Mouse (Mus musculus) WW6 (cell line): ENCODE results near the gene Ust.

Source experiments
- DNase-seq: peaks from one replicate; pipeline ENCODE4 v3.0.0-alpha.2; 2013; ENCODE audit warnings: low read depth, low spot score

Ust gene

GRCm38 (mm10) chr10:8504832-8505231, 13.8 kb downstream of the Ust start:
- no peak for DNase-seq

DNA sequence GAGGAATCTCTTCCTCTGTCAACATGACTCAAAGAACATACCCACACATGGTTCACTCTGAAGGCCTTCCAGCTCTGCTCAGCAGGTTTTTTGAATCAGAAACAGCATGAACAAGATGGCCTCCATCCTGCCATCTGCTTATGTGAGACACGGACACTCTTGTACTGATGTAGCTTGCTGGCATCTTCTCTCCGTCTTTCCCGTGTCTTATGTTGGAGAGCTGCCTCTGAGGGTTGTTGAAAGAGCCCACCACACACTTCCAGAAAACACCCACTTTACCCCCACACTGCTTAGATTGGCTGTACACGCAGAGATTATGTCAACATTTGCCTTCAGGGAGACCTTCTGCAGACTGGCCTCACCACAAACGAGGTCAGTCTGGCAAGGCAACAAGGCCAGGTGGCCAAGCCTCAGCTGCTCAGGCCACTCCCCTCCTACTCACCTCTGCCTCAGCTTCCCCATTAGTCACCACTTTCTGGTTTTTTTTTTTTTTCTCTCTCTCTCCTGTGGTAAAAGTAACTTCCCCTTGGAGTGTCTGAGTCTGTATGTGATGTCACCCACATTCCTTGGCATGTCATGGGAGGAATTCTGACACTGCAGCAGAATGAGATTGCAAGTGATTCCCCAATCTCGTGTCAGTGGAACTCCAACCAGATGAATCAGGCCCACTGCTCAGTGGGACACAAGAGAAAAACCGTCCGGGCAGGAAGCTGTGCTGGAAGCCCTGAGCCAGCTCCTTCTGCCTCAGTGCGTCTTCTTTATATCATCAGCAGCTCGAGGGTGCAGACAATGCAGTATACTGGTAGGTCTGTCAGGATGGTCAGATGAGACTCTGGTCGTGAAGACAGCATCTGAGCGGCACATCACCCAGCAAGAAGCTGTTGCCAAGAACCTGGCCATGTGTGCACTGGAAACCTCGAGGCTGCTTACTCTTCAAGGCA, 19.4 kb downstream of the Ust start:
- DNase-seq: no peak

GRCm38 (mm10) chr10:8495543-8496141, 23.0 kb downstream of the Ust start:
- no peak for DNase-seq

GRCm38 (mm10) chr10:8491909-8492591, 26.6 kb downstream of the Ust start:
- DNase-seq: no peak

DNA sequence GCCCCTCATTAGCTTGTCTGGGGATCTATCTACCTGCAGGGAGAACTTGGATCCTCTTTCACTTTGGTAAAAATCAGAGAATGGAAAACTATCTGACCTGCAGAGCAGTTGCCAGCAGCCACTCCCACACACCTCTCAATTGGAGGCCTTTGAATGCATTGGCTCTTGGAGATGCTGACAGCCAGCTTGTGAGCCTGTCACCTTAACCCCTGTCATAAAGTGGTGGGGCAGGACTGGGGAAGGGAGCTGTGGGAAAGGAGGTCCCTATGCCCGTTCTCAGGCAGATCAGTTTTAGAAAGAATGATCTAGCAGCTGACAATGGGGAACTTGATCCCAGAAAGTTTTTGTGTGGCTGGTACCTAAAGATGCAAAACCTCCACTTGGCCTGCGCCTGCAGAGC, 31.2 kb downstream of the Ust start:
- DNase-seq: no peak

DNA sequence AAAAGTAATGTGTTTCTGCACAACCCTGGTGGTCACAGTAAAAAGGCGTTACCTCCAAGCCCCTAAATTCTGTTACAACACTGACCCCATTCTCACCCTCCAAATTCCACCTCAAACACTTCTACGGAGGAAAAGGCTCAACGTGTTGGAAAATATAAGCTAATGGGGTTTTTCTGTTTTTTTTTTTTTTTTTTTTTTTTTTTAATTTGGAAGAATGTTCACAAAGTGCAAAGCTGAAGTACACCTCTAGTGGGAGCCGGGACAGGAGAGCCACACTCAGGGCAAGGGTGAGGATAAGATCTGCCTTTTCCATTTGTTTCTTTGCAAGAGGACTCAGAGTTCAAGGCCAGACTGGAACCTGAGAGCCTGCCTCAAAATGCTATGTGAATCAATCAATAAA, 34.1 kb downstream of the Ust start:
- no peak for DNase-seq

DNA sequence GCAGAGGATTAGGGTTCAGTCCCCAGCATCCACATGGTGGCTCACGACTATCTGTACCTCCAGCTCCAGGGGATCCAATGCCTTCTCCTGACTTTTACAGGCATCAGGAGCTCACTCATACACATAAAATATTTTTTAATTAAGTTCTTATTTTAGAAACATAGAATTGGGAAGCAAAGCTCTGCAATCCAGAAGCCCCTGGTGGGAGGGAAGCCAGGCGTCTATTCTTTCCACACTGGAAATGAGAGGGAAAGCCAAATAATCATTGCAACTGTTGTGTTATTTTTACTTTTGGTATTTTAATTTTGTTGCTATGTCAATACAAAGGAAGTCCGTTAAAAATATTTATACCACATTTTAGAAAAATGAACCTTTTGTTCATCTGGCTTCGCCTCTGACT, 35.8 kb downstream of the Ust start:
- no peak for DNase-seq

- DNase-seq: no peak
These were observed 38.8 kb downstream of the Ust start for GRCm38 (mm10) chr10:8479779-8480178.

- DNase-seq: no peak
These were observed 40.7 kb downstream of the Ust start for GRCm38 (mm10) chr10:8477936-8478335.

DNA sequence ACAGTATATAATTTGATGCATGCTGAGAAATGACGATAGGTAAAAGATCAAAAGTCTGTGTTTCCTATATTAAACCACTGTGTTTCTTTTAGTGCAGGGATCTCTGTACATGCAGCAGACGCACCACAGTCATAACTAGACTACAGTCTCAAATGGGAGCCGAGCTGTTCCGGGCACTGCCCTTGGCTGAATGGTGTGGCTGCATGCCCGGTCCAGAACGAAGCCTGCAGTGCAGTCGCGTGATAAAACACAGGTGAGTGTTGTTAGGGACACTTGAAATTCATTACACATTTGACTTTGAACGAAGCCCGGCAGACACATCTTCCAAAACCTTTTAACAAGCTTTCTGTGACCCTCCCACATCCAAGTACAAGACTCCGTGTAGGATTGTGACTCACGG, 46.6 kb downstream of the Ust start:
- DNase-seq: no peak

DNA sequence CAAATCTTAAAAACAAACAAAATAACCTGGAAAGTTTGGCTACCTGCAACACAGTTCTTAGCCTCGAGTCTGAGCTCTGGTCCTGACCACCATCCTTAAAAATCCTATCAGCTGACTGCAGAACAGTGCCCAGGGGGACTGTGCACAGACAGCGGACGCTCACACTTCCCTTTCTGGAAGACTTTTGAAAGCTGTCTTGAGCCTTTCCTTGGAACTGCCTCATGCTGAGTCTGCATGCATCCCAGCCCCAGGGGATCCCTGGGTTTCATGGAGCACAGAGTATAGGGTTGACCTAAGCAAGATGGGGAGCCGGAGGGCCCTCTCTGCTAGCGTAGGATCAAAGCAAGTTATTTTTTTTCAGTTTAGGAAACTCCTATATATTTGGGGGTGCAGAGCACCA, 47.6 kb downstream of the Ust start:
- DNase-seq: no peak

DNA sequence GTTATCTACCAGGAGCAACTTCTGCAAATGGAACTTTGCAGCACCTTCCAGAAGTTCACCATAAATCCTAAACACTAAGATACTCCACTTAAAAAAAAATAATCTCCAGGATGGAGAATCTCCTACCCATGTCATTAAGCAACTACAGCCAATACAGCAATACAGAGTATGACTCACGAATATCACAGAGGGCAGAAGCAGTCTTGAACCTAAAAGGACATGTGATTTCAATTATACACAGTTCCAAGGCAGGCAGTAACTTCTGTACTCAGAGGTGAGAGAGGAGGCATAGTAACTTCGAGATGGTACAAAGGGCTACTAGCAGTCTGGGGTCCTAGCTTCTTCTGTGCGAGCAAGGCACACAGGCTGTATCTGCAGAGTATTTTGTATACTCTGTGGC, 49.1 kb downstream of the Ust start:
- DNase-seq: no peak

GRCm38 (mm10) chr10:8468651-8469386, 49.8 kb downstream of the Ust start:
- DNase-seq: no peak

GRCm38 (mm10) chr10:8465918-8466317, 52.7 kb downstream of the Ust start:
- no peak for DNase-seq

- no peak for DNase-seq
These were observed 53.4 kb downstream of the Ust start for GRCm38 (mm10) chr10:8465216-8465615.

- no peak for DNase-seq
These were observed 57.3 kb downstream of the Ust start for GRCm38 (mm10) chr10:8461372-8461771.

DNA sequence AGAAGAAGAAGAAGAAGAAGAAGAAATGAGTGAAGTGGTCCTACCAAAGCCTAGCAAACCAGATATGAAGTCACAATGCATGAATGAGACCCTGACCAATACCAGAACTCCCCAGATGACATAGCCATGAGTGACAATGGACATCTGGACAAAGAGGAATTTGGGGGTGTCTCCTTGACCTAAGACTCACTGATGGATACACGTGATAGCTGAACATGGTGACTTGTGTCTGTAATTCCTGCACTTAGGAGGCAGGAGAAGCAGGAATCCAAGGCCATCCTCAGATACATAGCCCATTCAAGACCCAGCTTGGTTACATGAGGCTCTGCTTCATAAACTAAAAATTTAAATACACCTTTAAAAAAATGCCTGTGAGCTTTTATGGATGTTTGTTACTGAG, 63.9 kb downstream of the Ust start:
- DNase-seq: peak; percentile 3

DNA sequence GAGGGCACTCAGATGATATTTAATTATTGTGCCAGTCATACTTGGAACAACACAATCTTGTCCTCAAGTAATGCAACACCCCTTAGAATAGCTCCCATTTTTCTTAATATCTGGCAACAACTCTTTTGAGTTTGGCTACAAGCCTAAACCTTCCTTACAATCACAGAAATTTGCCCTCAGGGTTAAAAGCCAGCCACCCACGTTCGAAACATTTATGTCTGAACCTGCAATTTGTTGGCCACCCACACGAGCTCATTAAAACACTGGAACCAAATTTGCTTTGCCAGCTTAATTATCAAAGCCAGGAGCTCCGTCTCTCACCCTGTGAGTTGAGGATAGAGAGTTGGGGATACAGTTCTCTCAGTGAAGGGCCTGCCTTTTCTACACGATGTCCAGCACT, 70.9 kb downstream of the Ust start:
- DNase-seq: no peak

DNA sequence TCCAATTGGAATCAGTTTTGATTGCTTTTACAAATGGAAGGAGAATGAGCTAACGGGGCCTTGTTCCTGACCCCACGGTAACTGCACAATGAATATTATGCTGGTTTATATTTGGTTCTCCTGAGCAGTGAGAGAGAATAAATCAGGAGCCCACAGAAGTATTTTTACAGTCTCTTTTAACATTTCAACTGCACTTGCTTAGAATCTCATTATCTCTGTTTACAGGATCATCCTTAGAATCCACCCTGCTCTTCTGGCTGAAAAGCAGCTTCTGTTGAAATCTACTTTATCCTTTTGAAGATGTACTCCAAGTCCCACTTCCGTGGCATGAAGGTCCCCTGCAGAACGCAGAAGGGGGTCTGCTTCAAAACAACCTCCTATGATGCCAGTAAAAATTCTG, 71.7 kb downstream of the Ust start:
- no peak for DNase-seq

DNA sequence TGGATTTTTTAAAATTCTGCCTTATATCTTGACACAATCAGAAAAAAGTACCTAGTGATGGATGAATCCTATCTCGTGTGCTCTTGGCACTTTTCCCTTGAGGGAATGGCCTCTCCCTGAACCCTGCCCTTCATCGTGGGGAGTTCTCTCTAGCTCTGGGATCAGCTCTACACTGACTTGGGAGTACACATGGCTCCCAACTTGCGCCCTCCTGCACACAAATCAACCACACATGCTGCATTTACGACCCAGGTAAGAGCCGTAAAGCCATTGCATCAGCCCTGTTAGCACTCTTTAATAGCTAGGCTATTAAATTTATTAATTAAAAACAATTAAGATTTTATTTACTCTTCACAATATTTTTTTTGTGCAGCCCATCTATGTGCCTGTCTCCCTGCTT, 74.6 kb downstream of the Ust start:
- DNase-seq: no peak

DNA sequence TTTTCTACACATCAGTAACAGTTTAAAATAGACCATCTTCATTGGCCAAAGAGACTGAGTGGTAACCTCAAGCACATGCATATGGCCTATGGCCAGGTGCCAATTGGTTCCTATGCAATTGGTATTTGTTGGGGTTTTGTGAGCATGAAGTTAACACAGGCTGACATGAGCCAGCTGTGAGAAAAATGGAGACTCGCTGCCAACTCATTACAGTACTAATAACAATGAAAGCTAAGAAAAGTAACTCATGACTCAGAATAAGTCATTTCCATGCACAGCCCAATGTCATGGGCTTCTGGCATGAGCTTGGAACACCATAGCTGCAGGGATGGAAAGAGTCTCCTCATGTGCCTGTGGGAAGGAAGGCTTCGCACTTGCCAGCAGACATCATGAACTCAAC, 86.8 kb downstream of the Ust start:
- no peak for DNase-seq
